Mouse (Mus musculus) liver, embryonic 14.5 days (tissue): Measurements from ENCODE around the gene Sema6c.
A peak's percentile ranks its signal among the peaks of the same experiment; 100 is the strongest.

Source experiments
- CTCF ChIP-seq: IDR thresholded peaks from 2 replicates; pipeline ENCODE4 v1.5.1; 2016; ENCODE audit warnings: antibody characterized with exemption, low read depth, control low read depth
- EP300 ChIP-seq: IDR thresholded peaks from 2 replicates; pipeline ENCODE4 v1.6.1; 2016; ENCODE audit warnings: antibody characterized with exemption, low read depth

DNA sequence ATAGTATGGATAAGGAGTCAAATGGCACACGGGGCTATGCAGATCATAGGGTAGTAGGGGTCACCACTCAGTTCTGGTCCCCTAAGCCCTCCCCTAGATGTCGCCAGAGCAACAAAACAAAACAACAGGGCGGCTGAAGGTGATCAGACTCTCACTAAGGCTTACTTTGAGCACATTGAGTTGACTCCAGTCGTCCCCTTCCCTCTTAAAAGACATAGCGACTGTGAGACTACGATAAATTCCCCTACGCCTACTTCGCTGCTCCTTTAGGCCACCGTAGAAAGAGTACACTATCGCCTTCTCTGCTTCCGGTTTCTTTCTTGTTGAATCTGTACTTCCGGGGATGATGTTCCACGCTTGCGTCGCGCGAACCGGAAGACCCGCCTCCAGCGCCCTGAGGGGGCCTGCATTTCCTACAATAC, 26.6 kb upstream of the Sema6c start, which contains the start of the genes Scnm1 and Lysmd1:
- TF ChIP-seq EP300: peak; percentile 13; the same call in 1 of the 2 replicates
- TF ChIP-seq CTCF: peak; percentile 1; the same call in 1 of the 2 replicates
